Mouse (Mus musculus) cerebellum, adult 9-11 months (tissue): ENCODE results near the gene Slc25a44.
A peak's percentile ranks its signal among the peaks of the same experiment; 100 is the strongest.
"Not testable (repeated sequence)": the region's sequence is repeated elsewhere in the genome, so short reads cannot be mapped to it uniquely, and the experiment has no call there.

Experiments
- DNase-seq: peaks from one replicate; pipeline ENCODE4 v3.0.0; 2022

Gene Slc25a44

DNA sequence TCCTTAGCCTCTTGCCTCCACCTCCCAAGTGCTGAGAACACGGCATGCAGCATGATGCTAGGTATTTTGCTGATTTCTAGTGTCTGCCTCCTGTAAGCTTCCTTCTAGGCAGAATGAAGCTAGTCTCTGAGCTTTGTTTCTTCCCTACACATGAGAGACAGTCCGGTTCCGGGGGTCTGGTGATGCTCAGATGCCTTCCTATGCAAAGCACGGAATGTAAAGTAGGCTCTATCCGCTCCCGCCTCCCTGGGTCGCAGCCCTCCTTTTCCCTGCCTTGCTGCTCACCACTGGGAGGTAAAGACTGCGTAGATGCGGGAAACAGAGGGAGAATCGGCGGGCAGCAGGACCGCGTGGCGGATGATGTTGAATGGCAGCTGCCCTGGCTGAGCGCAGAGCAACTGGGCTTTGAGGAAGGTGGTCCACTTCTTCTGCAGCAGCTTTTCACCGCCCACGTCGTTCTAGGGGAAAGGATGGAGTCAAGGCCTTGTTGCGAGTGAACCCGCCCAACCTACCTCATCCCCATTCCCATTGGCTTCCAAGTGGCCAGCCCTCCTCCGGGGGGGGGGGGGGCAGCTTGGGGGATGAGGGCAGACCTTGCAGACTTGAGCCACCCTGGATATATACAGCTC lies 24.6 kb upstream of the Slc25a44 start:
- peak; percentile 82 for DNase-seq

DNA sequence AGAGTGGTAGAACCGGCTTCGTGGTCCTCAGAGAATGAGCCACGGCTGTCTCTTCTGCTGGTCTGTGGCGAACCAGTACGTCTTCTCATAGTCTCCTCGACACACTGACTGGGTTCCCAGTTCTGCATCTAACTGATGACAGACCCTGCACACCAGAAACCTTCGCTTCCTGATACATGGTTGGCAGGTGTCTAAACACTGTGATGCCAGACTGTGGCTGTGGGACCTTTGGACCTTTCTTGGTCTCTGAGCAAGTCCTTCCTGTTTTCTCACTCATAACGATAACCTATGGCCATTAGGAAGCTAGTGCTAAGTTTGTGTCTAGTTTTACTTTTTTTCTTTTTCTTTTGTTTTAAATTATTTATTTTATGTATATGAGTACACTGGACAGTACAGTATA lies 23.5 kb upstream of the Slc25a44 start:
- no peak for DNase-seq

- no peak for DNase-seq
Measured at GRCm38 (mm10) chr3:88447676-88448183, 22.8 kb upstream of the Slc25a44 start.

- DNase-seq: no peak
Measured at GRCm38 (mm10) chr3:88446471-88447123, 21.7 kb upstream of the Slc25a44 start.

GRCm38 (mm10) chr3:88442888-88443287 lies 17.9 kb upstream of the Slc25a44 start:
- DNase-seq: no peak

- DNase-seq: no peak
Measured at GRCm38 (mm10) chr3:88442488-88442887, 17.5 kb upstream of the Slc25a44 start.

- DNase-seq: no peak
Measured at GRCm38 (mm10) chr3:88440500-88441381, 15.8 kb upstream of the Slc25a44 start.

DNA sequence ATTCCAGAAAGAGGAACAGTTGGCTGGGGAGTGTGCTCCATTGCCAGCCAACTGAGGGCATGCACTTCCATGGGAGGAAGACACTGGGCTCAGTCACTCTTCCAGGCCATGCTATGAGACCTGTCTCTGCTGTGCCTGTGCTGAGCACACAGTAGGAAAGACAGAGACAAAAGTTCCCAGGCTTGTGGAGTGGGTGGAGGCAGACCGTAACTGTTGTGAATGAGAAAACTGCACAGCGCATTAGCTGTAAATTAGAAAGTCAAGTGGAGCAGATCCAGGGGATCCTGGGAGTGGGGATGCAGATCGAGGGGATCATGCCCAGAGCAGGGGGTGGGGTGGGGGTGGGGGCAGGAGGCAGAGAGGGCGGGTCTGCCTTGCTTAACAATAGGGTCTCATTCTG lies 14.6 kb upstream of the Slc25a44 start:
- no peak for DNase-seq

GRCm38 (mm10) chr3:88437454-88437853 lies 12.5 kb upstream of the Slc25a44 start:
- DNase-seq: no peak

- DNase-seq: peak; percentile 85
Measured at GRCm38 (mm10) chr3:88436395-88437201, 11.7 kb upstream of the Slc25a44 start.

- DNase-seq: no peak
Measured at GRCm38 (mm10) chr3:88435515-88435914, 10.6 kb upstream of the Slc25a44 start.

DNA sequence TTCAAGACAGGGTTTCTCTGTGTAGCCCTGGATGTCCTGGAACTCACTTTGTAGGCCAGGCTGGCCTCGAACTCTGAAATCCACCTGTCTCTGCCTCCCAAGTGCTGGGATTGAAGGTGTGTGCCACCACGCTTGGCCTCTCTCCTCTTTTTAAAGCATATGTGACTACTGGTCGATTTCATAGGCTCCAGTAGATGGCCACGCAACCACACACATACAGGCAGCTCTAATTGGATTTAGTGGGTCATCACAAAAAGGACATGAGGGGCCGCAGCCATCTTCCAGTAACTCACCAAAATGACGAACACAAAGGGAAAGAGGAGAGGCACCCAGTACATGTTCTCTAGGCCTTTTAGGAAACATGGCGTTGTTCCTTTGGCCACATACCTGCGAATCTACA lies 3.7 kb upstream of the Slc25a44 start:
- not testable (repeated sequence) for DNase-seq

- DNase-seq: no peak
Measured at GRCm38 (mm10) chr3:88427342-88427905, 2.5 kb upstream of the Slc25a44 start.

DNA sequence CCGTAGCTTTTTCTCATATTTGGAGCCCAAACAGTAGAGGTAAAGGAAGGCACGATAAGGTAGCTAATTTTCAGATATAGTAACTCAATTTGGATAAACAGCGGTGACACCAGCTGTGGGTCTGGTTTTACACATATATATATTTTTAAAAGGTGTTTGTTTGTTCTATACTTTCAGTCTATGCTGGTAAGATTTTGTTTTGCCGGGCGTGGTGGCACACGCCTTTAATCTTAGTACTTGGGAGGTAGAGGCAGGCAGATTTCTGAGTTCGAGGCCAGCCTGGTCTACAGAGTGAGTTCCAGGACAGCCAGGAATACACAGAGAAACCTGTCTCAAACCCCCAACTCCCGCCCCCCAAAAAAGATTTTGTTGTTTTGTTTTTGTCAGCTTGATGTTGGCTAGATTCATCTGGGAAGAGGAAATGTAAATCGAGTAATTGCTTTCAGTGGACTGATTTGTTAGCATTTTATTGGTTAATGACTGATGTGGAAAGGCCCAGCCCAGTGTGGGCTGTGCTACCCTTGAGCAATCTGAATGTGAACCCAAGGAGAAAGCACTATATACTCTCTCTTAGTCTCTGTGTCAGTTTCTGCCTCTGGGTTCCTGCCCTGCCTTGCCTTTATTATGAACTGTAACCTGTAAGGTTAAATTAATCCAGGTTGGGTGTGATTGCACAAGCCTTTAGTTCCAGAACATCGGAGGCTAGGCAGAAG lies 925 bp upstream of the Slc25a44 start:
- no peak for DNase-seq

DNA sequence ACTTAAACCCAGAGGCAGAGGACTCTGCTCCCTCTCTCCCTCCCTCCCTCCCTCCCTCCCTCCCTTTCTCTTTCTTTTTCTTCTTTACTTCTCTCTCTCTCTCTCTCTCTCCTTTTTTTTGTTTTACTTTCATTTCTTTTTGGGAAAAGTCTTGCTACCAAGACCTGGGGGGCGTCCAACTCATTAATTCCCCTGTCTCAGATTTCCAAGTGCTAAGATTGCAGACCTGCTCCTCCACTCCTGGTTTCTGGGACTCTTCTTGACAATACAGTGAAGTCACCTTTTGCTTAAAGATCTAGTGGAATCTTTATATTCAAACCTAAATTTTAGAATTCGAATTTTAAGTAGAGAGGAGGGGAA lies 371 bp upstream of the Slc25a44 start:
- no peak for DNase-seq

DNA sequence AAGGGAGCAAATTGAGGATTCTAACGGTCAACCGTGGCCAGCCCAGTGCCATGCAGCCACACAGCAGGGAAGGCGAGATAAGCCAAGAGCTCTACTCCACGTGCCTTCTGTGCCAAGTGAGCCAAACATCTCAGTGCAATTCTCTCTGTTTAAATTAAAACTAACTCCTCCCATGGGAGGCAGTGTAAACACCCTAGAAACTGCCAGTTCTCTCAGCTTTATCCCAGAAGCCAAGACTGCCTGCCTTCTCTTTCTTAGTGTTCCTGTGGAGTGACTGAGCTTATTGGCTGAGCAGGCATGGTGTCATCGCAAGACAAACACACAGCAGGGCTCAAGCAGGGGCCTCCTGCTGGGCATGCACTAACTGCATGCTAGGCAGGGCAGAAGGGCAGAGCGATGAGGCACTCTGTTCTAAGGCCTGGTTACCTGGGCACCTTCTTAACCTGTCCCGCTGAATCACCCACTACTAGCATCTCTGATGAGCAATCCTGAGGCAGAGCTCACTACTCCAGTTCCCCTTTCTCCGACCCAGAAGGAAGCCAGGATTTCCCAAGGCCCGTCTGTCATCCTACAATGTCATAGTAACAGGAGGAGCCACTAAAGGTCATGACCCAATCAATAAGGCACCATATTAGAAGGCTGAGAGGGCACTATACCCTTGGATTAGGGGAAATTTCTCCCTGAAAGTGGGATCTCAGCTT lies 2.8 kb downstream of the Slc25a44 start:
- DNase-seq: peak; percentile 70

DNA sequence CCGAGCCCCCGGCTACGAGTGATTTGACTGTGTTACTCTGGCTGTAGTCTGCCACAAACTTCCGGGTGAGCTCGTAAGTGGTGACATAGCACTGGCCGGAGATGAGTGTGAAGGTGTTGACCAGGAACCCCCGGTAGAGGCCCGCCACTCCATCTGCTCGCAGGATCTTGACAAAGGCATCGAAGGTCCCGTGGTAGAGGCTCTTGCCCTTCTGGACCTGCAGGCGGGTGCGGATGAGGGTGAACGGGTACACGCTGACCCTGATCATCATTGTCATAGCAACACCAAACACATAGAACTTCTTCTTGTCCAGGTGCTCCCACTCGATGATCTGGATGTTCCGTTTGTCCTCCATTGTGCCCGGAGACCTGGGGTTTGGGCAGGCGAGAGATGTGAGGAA lies 4.2 kb downstream of the Slc25a44 start:
- DNase-seq: no peak

DNA sequence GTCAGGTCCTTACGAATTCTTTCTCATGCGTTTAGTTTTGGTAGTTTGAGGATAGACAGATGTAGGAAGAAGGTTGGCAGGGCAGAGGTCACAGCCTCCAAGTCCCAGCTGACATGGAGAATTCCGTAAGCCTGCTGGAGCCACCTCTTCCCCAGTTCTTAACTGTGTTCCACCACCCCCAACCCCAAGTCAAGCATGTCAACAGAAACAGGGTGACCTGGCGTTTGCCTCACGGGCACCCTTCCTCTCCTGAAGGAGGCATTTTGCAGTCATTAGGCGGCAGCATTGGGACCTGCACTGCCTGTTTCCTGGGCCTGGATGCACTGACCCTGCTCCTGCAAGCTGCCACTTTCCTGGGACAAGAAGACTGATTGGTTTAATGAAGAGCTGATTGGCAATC lies 6.9 kb downstream of the Slc25a44 start:
- DNase-seq: no peak

DNA sequence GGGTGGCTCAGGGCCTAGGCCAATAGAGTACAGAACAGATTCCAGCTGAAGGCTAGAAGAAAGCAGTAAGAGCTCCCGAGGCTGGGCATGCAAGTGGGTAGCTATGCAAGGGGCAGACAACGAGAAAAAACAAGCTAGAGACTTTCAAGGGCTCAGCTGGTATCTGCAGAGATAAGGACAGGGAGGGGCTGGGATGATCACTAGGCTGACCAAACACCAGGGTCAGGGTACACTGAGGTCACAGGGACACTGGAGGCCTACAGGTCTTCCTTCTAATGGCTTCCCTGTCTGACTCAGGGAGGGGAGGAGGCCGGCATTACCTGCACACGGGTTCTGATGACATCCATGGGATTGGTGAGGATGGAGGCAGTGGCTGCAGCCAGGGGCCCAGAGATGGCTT lies 9.3 kb downstream of the Slc25a44 start:
- DNase-seq: no peak

- DNase-seq: no peak
Measured at GRCm38 (mm10) chr3:88412636-88413035, 12.3 kb downstream of the Slc25a44 start.

DNA sequence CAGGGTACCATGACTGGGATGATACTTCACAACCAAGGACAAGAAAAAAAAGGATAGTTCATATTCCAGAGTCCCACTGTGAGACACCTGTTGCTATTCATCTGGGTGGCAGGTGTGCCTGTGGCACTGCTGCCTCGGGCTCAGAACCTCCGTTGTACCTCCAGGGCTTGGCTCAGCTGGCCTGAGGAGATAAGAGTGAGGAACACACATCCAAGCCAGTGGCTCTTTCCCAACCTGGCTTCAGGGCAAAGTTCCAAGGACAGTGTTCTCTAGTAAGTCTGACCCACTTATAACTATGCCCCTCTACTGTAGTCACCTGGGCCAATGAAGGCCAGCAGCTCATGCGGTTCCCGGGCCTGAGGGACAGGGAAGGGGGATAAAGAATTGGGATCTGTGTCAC lies 13.3 kb downstream of the Slc25a44 start:
- DNase-seq: no peak
